Mouse (Mus musculus) liver, embryonic 14.5 days (tissue): ENCODE data around the gene Map7d1. TPM values are rescaled to one million over a fixed set of nuclear protein-coding genes. Genes with fewer than 3 reads are reported as not detected.

Source experiments
- ATAC-seq: fragments of 200-750 bp; cut with Nextera tagmentation; 2 replicates; pipeline ENCODE4 v1.8.0; 2017; ENCODE audit warnings: moderate number of reproducible peaks, mild to moderate bottlenecking, moderate library complexity; ENCODE audit not compliant: insufficient read depth
- DNase-seq, 3 experiments: peaks; one replicate each; pipeline ENCODE4 v3.0.0-alpha.2; 2012 to 2013; ENCODE audit warnings: low read depth in 3 of 3, low spot score in 3 of 3
- H3K27ac ChIP-seq: fragments of 300-500 bp; sonication (generic); 2 replicates; pipeline ENCODE4 v1.5.1; 2014; ENCODE audit warnings: moderate library complexity, mild to moderate bottlenecking, control low read depth, inconsistent platforms
- H3K27me3 ChIP-seq: fragments of 300-500 bp; sonication (generic); 2 replicates; pipeline ENCODE4 v1.6.1; 2014; ENCODE audit warnings: mild to moderate bottlenecking, low read length, moderate library complexity; ENCODE audit not compliant: control insufficient read depth, insufficient read depth
- H3K36me3 ChIP-seq: fragments of 300-500 bp; sonication (generic); replicated peaks from 2 replicates; pipeline ENCODE4 v1.6.1; 2014; ENCODE audit warnings: low read depth; ENCODE audit not compliant: control insufficient read depth, insufficient read depth
- H3K4me1 ChIP-seq, 2 experiments: fragments of 200-500 bp in 1 of 2; fragments of 300-500 bp in 1 of 2; sonication (generic) in 1 of 2; replicated peaks; 2 replicates each; pipeline ENCODE4 v1.6.1; 2012 to 2014; ENCODE audit warnings: antibody characterized with exemption in 1 of 2, inconsistent platforms in 1 of 2, low read length in 1 of 2; ENCODE audit not compliant: control insufficient read depth in 2 of 2, insufficient read depth in 2 of 2
- H3K4me2 ChIP-seq: fragments of 300-500 bp; sonication (generic); 2 replicates; pipeline ENCODE4 v1.6.1; 2014; ENCODE audit warnings: low read depth, mild to moderate bottlenecking, control low read depth, moderate library complexity
- H3K4me3 ChIP-seq, 2 experiments: fragments of 200-500 bp in 1 of 2; fragments of 300-500 bp in 1 of 2; sonication (generic) in 1 of 2; 2 replicates each; pipeline ENCODE4 v1.5.1; 2012 to 2014; ENCODE audit warnings: low read depth in 2 of 2, low read length in 2 of 2, mild to moderate bottlenecking in 2 of 2, control low read depth in 1 of 2, inconsistent platforms in 1 of 2, moderate library complexity in 1 of 2; ENCODE audit not compliant: insufficient read depth in 1 of 2
- H3K9ac ChIP-seq: fragments of 300-500 bp; sonication (generic); replicated peaks from 2 replicates; pipeline ENCODE4 v1.6.1; 2014; ENCODE audit warnings: mild to moderate bottlenecking, control low read depth, moderate library complexity
- H3K9me3 ChIP-seq: fragments of 300-500 bp; sonication (generic); 2 replicates; pipeline ENCODE4 v1.6.1; 2016; ENCODE audit warnings: low read length, mixed read lengths; ENCODE audit not compliant: control insufficient read depth
- CTCF ChIP-seq: IDR thresholded peaks from 2 replicates; pipeline ENCODE4 v1.5.1; 2016; ENCODE audit warnings: antibody characterized with exemption, low read depth, control low read depth
- EP300 ChIP-seq: IDR thresholded peaks from 2 replicates; pipeline ENCODE4 v1.6.1; 2016; ENCODE audit warnings: antibody characterized with exemption, low read depth
- WGBS: fragments of 180-500 bp; shearing (Covaris S2); extraction: QIAGEN DNeasy Blood & Tissue Kit; methylation state at CpG from one replicate; pipeline ENCODE4 v1.1.7; 2014; ENCODE audit not compliant: insufficient replicate concordance; 5-methylcytosine and 5-hydroxymethylcytosine counted together
- polyA plus RNA-seq, 2 experiments: library from polyadenylated mRNA; depleted of rRNA in 1 of 2; stranded (reverse) in 1 of 2; unstranded in 1 of 2; fragments of >200 nt; fragmentation: Nextera tagmentation in 1 of 2; extraction: Ambion mirVana in 1 of 2; gene quantifications; 2 replicates each; pipeline versions ENCODE4 v1.2.1 to v1.2.3; 2012 to 2014

Map7d1 gene
- polyA plus RNA-seq, 2 experiments, result 4.9 to 9.4 TPM

- whole genome bisulfite sequencing, result 58% methylated on average over 9 of the region's 9 CpGs
- TF ChIP-seq CTCF (no peak), EP300 (no peak)
- Histone ChIP-seq H3K9me3 (no peaks in the 10 kb centered on the region), H3K27me3 (peaks cover 20% of the 10 kb centered on the region), H3K27ac (no peak overlapping the region), H3K9ac (no peak overlapping the region), H3K4me1 (no peaks in the 10 kb centered on the region), H3K36me3 (no peaks in the 10 kb centered on the region), H3K4me2 (no peak overlapping the region), H3K4me3 (no peak overlapping the region)
- DNase-seq (no peak), ATAC-seq (no peak)
These were observed 25.6 kb upstream of the Map7d1 start for GRCm38 (mm10) chr4:126281706-126282105.

DNA sequence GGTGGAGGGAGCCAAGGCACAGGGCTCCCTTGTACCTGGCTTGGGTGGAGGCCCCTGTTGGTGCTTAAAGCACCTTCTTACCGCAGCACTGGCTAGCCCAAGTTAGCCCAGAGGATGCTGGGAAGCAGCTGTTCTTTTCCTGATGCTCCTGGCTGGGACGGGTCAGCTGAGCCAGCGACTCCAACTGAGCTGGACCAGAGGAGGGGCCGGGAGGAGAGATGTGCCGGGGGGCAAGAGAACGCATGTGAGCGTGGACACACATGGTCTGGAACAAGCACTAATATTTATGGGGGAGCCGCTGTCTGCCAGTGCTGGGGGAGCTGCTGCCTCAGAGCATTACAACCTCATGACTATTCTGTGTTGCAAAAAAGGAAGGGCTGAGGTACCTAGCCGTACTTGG is 22.8 kb upstream of the Map7d1 start:
- no peak for ATAC-seq
- no peaks in the 10 kb centered on the region for H3K9me3 ChIP-seq

DNA sequence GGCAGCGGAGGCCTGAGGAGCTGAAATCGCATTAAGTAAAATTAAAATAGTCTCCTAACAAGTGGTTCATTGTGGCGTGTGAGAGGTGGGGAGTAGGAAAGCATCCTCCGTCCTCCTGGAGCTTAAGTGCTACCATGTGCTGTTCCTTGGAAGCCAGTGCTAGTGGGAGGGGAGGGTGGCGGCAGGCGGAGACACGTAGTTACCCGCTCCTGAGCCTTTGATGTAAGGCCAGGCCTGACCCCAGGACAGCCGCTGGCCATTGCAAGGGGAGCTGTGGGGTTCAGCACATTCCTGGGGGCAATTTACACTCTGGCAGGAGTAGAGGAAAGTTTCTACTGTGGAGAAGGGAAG is 22.4 kb upstream of the Map7d1 start:
- ATAC-seq, result no peak
- H3K4me3 ChIP-seq, result no peak overlapping the region

More for the DNA sequence above, 22.8 kb upstream of the Map7d1 start:
- no peaks in the 10 kb centered on the region; the same call in 1 of the 2 replicates for H3K36me3 ChIP-seq
- DNase-seq, result no peak
- H3K27ac ChIP-seq, result no peak overlapping the region
- WGBS, result 73% methylated on average over 9 of the region's 9 CpGs
- no peaks in the 10 kb centered on the region for H3K4me1 ChIP-seq
- H3K4me3 ChIP-seq, result no peak overlapping the region
- no peak overlapping the region for H3K9ac ChIP-seq
- 0 out of 2 replicates have a peak, but pooled peaks cover 2% of the 10 kb centered on the region for H3K27me3 ChIP-seq
- TF ChIP-seq EP300 (no peak), CTCF (no peak)
- no peak overlapping the region for H3K4me2 ChIP-seq

DNA sequence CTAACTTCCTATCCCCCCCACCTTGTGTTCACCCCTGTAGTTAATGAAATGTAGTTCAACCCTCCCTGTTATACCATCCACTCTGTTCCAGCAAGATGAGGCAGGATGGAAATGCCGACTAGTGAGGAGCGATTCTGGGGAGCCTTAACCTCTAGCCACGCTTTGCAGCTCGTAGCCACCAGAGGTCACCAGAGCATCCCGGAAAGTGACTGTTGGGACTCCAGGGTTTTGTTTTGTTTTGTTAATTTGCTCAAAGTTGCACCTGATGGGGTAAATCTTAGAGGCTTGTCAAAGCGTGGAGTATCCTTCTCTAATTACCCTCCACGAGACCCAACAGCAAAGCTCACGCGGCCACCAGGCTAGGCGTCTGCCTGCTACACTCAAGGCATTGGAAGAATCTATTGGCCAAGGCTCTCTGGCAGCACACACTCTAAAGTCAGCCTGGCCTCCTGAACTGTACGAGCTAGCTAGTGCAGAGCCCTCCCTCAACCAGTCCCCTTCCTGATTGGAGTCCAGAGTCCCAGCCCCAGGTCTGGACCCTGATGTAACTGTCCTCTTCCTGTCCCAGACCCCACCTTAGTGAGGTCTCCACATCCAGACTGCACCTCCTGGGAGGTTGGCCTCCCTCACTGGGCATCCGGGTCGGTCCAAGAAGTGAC is 21.9 kb upstream of the Map7d1 start:
- TF ChIP-seq CTCF (peak; percentile 73), EP300 (no peak)
- Histone ChIP-seq H3K36me3 (no peaks in the 10 kb centered on the region; the same call in 1 of the 2 replicates), H3K4me3 (no peak overlapping the region), H3K27me3 (no peaks in the 10 kb centered on the region), H3K9ac (no peak overlapping the region), H3K9me3 (no peaks in the 10 kb centered on the region), H3K4me1 (no peaks in the 10 kb centered on the region), H3K4me2 (no peak overlapping the region), H3K27ac (no peak overlapping the region)
- ATAC-seq (no peak), DNase-seq (no peak)
- WGBS, result 17% methylated on average over 13 of the region's 13 CpGs

More for the DNA sequence above, 22.4 kb upstream of the Map7d1 start:
- Histone ChIP-seq H3K4me1 (no peaks in the 10 kb centered on the region), H3K4me2 (no peak overlapping the region), H3K9ac (no peak overlapping the region), H3K9me3 (no peaks in the 10 kb centered on the region), H3K36me3 (no peaks in the 10 kb centered on the region; the same call in 1 of the 2 replicates), H3K27me3 (no peaks in the 10 kb centered on the region), H3K27ac (no peak overlapping the region)
- DNase-seq, result no peak
- TF ChIP-seq CTCF, result no peak
- TF ChIP-seq EP300, result no peak
- 56% methylated on average over 9 of the region's 9 CpGs for WGBS

DNA sequence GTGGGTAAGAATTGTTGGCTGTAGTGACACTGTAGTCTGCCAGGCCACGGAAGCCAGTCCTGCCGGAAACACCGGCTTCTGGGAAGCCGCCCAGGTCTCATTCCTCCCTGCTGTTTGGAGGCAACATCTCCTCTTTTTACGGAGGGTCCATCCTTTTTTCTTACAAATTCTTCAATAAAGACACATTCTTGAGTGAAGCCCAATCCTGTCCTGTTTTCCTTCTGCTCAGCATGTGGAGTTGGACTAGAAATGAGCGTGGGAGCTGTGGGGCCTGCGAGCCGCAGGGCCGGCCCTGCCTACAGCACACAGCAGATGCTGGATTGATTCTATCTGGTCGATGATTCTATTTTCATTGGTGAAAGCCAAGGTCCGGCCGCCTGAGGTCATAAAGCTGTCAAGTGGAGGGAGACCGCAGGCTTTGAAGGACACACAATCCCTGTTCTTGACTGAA is 19.6 kb upstream of the Map7d1 start:
- no peaks in the 10 kb centered on the region; the same call in 1 of the 2 replicates for H3K36me3 ChIP-seq
- DNase-seq (no peak), ATAC-seq (no peak)
- H3K9ac ChIP-seq, result no peak overlapping the region
- no peaks in the 10 kb centered on the region for H3K27me3 ChIP-seq
- TF ChIP-seq EP300 (no peak), CTCF (no peak)
- H3K27ac ChIP-seq, result no peak overlapping the region
- no peaks in the 10 kb centered on the region for H3K4me1 ChIP-seq
- H3K9me3 ChIP-seq, result no peaks in the 10 kb centered on the region
- H3K4me2 ChIP-seq, result no peak overlapping the region
- H3K4me3 ChIP-seq, result no peak overlapping the region
- 87% methylated on average over 13 of the region's 13 CpGs for WGBS
